Mouse (Mus musculus): ENCODE results near the gene Cep170b.

Gene Cep170b

DNA sequence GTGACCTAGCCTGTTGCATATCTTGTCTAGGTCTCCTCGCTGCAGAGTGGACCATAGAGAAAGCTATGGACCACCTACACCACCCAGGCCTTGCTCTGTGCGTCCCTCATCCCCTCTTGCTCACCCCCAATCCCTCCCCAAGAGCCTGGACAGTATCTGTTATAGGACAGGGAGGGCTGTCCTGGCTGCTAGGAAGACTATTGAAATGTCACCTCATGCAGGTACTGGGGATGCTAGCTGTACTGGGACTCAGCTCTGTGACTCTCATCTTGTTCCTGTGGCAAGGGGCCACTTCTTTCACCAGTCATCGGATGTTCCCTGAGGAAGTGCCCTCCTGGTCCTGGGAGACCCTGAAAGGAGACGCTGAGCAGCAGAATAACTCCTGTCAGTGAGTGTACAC lies 42.9 kb downstream of the Cep170b start:
- DNase-seq (ENCODE audit: low spot score): no peak

DNA sequence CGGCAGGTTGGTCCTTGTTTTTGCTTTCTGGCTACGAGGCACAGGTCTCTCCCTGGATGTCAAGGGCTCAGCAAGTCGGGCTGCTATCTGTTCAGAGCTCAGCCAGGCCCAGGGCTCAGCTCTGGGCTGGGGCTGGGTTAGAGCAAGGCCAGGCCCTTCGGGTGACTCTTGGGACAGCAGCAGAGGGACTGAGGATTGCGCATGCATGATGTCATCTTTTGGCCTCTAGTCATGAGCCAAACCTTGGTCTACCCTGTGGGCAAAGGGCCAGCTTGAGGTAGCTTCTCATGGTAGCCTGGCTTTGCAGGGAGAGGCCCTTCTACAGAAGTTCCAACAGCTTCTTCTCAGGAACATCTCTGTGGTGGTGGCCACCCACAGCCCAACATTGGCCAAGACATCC lies 43.9 kb downstream of the Cep170b start:
- no peak for DNase-seq (ENCODE audit: low spot score)

DNA sequence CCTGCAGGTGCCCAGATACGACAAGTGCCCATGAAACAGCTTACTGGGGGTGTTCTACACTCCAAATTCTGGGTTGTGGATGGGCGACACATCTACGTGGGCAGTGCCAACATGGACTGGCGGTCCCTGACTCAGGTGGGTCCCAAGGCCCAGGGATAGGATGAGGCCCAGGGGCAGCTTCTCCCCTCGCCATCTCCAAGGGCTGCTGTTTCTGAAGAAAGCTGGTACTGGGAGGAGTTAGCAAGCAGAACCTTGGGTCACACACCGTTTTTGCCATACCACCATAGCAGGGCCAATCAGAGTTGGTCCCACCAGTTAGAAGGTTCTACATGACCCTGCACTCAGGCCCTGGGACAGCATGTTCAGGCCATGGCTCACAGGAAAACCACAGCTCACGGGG lies 44.7 kb downstream of the Cep170b start:
- no peak for DNase-seq (ENCODE audit: low spot score)

DNA sequence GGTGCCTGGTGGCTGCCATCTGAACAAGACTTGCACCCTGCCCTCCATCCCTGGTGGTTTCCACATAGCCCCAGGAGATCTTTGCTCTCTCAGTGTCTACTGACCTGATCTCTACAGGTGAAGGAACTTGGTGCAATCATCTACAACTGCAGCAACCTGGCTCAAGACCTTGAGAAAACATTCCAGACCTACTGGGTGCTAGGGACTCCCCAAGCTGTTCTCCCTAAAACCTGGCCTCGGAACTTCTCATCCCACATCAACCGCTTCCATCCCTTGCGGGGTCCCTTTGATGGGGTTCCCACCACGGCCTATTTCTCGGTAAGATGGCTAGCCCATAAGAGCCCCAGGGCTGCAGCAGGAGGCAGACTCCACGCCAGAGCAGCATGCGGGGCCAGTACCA lies 46.3 kb downstream of the Cep170b start:
- DNase-seq (ENCODE audit: low spot score): no peak

DNA sequence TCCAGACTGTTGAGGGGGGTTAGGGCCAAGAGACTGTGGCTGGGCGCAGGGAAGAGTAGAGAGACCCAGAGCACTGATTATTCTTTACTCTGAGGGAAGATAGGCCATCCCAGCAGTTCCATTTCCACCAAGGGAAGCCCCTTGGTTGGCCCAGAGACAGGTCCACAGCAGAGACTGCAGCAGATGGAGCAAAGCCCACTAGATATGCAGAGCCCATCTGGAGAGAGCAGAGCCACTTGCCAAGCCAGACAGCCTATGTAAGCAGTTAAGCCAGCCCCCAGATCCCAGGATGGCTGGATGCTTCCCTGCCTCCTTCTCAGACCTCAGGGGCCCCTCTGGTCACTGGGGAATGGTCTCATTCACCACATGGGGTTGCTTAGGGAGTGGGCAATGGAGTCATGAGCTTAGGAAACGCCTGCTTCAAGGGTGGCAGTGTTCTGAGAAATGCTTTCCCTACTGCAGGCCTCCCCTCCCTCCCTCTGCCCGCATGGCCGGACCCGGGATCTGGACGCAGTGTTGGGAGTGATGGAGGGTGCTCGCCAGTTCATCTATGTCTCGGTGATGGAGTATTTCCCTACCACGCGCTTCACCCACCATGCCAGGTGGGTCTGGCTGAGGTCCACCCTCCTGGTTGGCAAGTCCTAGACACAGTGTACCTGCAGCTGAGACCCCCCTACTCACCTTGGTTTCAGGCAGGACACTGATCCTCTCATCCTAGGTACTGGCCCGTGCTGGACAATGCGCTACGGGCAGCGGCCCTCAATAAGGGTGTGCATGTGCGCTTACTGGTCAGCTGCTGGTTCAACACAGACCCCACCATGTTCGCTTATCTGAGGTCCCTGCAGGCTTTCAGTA lies 47.0 kb downstream of the Cep170b start:
- no peak for DNase-seq (ENCODE audit: low spot score)

DNA sequence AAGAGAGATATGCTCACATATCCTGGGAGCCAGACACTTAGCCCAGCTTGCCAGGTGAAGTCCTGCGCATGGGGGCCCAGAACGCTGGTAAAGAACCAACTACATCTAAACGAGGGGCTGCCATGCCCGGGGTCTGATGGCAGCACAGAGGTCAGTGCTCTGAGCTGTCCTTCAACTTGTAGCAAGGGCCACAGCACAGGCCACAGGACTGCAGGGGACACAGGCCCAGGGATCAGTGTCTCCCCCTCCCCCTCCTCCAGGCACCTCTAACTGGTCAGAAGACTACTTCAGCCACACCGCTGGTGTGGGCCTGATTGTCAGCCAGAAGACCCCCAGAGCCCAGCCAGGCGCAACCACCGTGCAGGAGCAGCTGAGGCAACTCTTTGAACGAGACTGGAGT lies 47.9 kb downstream of the Cep170b start:
- no peak for DNase-seq (ENCODE audit: low spot score)

DNA sequence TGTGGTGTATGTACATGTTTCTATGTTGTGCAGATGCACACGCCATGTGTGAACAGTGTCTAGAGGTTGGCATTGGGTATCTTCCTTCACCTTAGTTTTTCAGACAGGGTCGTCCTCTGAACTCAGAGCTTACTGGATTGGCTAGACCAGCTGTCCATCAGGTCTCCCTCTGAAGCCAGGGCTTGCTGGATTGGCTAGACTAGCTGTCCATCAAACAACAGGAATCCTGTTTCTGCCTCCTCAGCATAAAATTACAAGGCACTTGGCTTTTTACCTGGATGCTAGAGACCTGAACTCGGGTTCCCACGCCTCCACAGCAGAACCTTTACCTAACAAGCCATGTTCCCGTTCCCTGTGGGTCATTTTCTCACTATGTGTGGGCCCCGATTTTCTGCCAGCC lies 48.8 kb downstream of the Cep170b start:
- DNase-seq (ENCODE audit: low spot score): no peak

DNA sequence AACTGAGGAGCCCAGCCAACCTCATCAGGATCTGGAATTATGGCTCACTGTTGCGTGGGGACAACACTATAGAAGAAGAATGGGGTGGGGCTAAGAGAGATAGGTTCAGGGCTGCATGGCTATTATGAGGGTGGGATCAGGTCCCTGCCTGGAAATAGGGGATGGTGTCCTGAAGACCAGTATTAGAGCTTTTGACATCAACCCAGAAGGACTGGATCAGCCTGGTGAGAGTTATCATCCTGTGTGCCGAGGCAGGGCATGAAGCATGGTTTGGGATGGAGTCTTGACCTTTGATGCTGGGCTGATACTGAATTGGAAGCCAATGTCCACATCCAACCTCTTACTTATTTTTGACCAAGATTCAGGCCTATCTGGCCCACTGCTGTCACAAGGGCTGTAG lies 49.5 kb downstream of the Cep170b start:
- DNase-seq (ENCODE audit: low spot score): no peak

DNA sequence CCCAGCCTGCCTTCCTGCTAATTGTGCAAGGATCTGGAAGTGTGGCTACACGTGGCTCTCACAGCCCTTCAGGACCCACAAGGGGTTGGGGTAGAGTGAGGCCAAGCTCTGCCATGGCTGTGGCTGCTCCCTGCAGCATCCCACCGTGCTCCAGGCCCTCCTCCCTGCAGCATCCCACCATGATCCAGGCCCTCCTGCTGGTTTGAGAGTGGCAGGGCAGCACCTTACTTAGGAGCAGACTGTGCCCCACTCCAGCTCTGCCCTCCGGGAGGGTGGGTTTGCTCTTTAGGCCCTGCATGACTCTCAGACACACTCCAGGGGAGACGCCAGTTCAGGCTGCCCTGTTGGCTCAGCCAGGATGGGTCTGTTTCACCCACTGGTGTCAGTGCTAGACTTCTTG lies 50.1 kb downstream of the Cep170b start:
- no peak for DNase-seq (ENCODE audit: low spot score)

DNA sequence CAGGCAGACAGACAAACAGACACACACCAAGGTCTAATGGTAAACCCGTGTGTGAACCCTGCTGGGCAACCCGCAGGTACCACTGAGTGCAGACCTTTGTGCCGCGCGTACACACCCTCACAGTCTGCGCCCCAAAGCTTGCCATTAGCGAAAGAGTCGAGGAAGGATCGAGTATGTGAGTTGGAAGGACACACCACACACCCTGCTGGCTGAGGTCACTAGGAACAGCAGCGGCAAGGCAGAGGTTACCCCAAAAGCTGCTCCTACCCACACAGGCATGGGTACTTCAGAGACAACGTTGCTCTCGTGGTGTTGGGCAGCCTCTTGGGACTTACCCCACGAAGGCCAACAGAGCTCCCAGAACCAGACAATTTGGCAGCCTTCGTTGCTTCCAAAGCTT lies 52.1 kb downstream of the Cep170b start:
- DNase-seq (ENCODE audit: low spot score): no peak

DNA sequence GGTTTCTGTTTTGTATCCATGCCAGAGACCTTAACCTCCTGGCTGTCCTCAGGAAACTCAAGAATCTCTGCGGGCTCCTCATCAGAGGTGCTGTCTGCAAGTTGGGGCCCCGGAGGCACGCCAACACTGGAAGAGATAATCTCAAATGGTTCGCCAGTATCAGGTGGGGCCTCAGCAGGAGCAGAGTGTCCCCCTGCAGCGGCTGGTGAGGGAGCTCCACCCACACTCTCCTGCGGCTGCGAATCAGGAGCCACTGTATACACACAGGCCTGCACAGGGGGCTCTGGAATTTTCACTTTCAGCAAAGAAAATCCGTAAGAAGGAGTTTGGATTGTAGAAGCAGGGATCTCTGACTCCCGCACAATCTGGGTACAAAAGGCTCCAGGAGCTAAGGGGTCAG lies 53.1 kb downstream of the Cep170b start:
- no peak for DNase-seq (ENCODE audit: low spot score)

DNA sequence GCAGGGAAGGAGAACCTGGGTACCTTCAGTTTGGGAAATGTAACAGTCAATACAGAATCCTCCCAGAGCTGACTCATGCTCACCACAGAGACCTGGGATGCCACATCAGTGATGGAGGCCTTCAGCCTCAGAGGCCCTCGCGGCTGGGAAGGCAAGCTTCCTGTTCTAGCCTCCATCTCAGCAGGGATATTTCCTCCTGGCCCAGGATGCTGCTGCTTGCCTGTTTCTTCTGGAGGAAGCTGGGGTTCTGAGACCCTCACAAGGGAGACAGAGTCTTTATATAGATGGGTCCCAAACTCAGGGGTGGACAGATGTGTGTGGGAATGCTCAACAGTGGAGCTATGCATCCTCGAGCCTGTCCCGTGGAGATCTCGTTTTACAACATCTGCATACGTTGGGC lies 53.8 kb downstream of the Cep170b start:
- DNase-seq (ENCODE audit: low spot score): no peak

DNA sequence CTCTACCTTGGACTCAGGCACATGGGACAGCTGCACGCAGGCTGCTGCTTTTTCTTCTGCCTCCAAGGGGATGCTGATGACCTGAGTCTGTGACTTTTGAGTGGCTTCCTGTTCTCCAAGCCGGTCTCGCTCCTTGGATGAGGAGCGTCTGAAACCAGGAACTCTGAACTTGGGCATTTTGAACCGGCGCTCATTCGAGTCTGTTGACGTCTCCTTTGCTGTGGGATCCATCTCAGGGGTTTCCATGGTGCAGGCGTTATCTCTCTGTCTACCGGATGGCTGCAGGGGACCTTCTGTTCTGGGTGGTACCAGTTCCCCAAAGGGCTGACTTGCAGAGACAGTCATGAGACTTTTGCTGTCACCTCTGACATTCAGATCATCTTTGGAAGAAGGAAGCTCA lies 54.2 kb downstream of the Cep170b start:
- DNase-seq (ENCODE audit: low spot score): no peak

DNA sequence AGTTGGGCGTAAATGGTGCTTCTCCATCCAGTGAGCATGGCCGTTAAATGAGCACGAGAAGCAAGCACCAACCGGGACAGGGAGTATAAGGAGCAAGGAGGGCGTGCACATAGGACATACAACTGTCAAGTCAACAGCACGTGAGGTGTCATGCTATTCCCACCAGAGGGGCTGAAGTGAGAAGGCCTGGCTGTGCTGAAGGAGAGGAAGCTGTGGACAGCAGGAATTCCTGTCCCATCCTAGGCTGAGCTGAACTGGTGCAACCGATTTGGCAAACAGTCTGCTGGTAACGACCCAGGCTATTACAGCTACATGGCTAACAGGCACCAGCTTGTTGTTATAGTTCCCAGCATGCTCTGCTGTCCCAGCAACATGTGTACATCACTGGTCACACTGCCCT lies 70.8 kb downstream of the Cep170b start:
- DNase-seq (ENCODE audit: low spot score): no peak

DNA sequence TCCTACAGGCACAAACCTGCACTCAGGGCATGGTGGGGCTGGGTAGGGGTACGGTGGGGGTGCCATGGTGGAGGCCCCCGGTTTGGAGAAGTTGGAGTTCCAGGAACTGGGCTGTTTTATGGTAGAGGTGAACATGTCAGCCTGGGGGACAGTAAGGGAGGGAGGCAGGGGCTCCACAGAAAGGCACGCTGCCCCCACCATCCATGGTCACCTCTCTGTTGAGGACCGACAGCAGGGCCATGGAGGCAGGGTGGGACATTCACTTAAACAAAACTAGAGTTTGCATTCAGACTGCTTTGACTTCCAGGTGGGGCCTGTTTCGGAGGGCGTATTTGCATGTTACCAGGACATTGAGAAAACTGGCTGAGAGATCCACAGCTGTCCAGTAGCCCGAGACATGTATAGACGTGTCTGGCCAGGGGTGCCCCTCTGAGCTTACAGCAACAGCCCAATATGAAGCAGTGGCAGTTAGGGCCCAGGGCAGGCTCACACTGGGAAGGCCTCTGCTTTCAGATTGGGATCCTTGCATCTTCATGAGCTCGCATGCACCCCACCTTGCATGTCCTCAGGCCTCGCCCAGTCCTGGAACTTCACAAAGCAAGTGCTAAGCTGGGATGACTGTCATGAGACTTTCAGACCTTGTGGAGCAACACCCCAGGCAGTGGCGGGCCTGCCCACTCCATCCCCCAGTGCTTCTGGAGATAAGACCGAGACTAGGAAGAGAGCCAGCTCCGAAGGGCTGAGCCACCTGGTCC lies 73.5 kb downstream of the Cep170b start:
- DNase-seq (ENCODE audit: low spot score): peak; percentile 67

DNA sequence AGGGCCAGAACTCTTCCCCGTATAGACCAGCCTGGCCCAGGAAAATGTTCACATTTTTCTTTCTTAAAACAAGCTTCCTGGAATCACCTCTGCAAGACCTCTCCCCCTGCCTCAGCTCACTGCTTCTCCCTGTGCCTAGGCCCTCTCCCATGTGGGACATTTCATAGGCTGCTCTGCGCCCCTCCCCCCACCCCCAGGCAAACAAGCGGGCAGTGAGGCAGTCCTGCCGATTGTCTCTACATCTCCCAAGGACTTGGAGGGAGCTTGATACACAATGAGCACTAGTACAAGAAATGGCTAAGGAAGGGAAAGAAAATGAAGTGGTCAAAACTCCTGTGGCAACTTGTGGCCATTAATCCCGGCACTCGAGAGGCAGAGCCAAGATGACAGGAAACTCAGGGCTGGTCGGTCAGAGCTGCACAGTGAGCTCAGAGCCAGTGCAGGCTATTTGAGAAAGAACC lies 74.1 kb downstream of the Cep170b start:
- no peak for DNase-seq (ENCODE audit: low spot score)

DNA sequence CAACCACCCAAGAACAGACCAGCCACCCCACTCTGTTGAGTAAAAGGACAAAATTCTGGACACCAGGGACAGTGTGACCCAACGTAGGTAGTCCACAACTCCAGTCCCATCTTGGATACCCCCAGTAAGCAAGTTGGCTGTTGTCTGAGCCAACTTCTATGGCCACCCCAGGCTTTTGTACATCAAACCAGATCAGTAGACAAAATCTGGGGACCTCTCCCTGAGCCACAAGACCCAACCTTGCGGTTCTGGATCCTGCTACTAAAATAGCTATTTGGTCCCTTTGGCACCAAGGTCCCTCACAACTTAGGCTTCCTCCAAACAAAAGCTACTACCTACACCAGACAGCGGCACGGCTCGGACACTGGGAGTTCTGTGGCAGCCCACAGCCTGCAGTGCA lies 74.7 kb downstream of the Cep170b start:
- no peak for DNase-seq (ENCODE audit: low spot score)

DNA sequence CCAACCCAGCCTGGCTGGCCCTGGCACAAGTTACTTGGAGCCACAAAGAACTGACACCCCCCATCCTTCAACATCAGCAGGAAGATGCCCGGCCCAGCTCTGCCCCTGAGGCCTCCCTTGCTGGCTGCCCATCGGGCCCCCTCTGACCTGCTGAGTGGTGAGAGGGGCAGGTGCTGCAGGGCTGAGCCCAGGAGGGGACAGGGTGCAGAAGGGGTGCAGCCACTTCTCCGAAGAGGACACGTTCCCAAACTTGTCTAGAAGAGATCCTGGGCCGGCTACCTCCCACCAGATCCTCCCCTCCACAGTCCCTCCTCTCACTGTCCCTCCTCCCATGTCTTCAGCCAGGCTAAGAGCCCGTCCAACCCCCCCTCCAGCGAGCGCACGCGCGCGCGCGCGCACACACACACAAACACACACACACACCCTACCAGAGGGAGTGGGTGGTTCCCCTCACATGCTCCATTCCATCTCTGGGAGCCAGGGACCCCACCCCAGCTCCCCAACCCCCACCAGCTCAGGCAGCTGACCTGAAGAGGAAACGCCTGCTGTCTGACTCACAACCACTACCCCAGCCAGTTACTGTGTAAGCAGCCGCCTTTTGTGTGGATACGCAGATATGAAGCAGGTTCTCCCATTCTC lies 75.3 kb downstream of the Cep170b start:
- DNase-seq (ENCODE audit: low spot score): no peak
